Mouse (Mus musculus): ENCODE measurements at regions not wholly inside any gene's neighbourhood (a gene's known extent, or its start where the extent isn't known, plus 50 kb on each side); places are given as distances from the start of the nearest gene placed in this dataset.

DNA sequence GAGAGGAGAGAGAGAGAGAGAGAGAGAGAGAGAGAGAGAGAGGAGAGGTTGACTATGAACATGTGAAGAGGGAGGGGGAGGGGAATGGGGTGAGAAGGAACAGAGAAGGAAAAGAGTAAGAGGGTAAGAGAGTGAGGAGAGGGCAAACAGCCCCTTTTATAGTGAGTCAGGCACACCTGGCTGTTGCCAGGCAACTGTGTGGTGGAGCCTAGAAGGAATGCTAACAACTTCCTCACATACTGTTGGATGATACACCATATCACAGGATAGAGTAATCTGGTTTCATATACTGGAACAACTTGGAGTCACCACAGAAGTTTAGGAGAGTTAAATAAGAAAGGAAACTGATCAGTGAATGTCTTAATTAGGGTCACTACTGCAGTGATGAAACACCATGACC lies 204.1 kb downstream of the 1700064H15Rik start:
- TF ChIP-seq CTCF (IDR thresholded peaks at IDR 0.05; ENCODE audit: low read depth) (no peak), EP300 (optimal IDR thresholded peaks at IDR 0.05) (no peak)

All from stomach, postnatal 0 days (tissue).